Mouse (Mus musculus) midbrain, embryonic 14.5 days (tissue): ENCODE data around the gene Gpr25. TPM values are rescaled to one million over a fixed set of nuclear protein-coding genes. Genes with fewer than 3 reads are reported as not detected.

Experiments
- ATAC-seq: fragments of 200-750 bp; cut with Nextera tagmentation; 2 replicates; pipeline ENCODE4 v1.8.0; 2017; ENCODE audit warnings: moderate number of reproducible peaks, moderate library complexity; ENCODE audit not compliant: low FRiP score, low TSS enrichment
- DNase-seq: peaks from one replicate; pipeline ENCODE4 v3.0.0-alpha.2; 2015
- H3K27ac ChIP-seq: fragments of 300-500 bp; sonication (generic); replicated peaks from 2 replicates; pipeline ENCODE4 v1.5.1; 2014; ENCODE audit warnings: mild to moderate bottlenecking, low read depth, low read length, moderate library complexity
- H3K27me3 ChIP-seq: fragments of 300-500 bp; sonication (generic); 2 replicates; pipeline ENCODE4 v1.6.1; 2014; ENCODE audit warnings: low read length, control low read depth, mixed read lengths; ENCODE audit not compliant: control insufficient read depth, insufficient read depth
- H3K36me3 ChIP-seq: fragments of 300-500 bp; sonication (generic); 2 replicates; pipeline ENCODE4 v1.6.1; 2014; ENCODE audit warnings: low read length, control low read depth; ENCODE audit not compliant: control insufficient read depth, insufficient read depth
- H3K4me1 ChIP-seq: fragments of 300-500 bp; sonication (generic); 2 replicates; pipeline ENCODE4 v1.6.1; 2014; ENCODE audit warnings: mild to moderate bottlenecking, antibody characterized with exemption, low read length, control low read depth; ENCODE audit not compliant: control insufficient read depth, insufficient read depth
- H3K4me2 ChIP-seq: fragments of 300-500 bp; sonication (generic); 2 replicates; pipeline ENCODE4 v1.6.1; 2014; ENCODE audit warnings: mild to moderate bottlenecking, low read length, moderate library complexity
- H3K4me3 ChIP-seq: fragments of 300-500 bp; sonication (generic); replicated peaks from 2 replicates; pipeline ENCODE4 v1.5.1; 2014; ENCODE audit warnings: low read depth, low read length
- H3K9ac ChIP-seq: fragments of 300-500 bp; sonication (generic); replicated peaks from 2 replicates; pipeline ENCODE4 v1.6.1; 2014; ENCODE audit warnings: mild to moderate bottlenecking, low read length, moderate library complexity
- H3K9me3 ChIP-seq: fragments of 300-500 bp; sonication (generic); 2 replicates; pipeline ENCODE4 v1.6.1; 2016; ENCODE audit warnings: low read length, control low read depth, mixed read lengths; ENCODE audit not compliant: control insufficient read depth
- WGBS: fragments of 180-500 bp; shearing (Covaris S2); extraction: QIAGEN DNeasy Blood & Tissue Kit; methylation state at CpG from one replicate; pipeline ENCODE4 v1.1.7; 2014; 5-methylcytosine and 5-hydroxymethylcytosine counted together
- polyA plus RNA-seq: library from polyadenylated mRNA; unstranded; fragments of >200 nt; fragmentation: Nextera tagmentation; extraction: Ambion mirVana; gene quantifications from 2 replicates; pipeline ENCODE4 v1.2.1, GENCODE M21; 2014

Gene Gpr25
- polyA plus RNA-seq, 1 experiment from 2014 or later = not detected

GRCm38 (mm10) chr1:136259893-136260634, 609 bp downstream of the Gpr25 start:
- H3K4me3 ChIP-seq = peak overlapping the region; percentile 51
- no peaks in the 10 kb centered on the region for H3K36me3 ChIP-seq
- WGBS = 1% methylated on average over 95 of the region's 95 CpGs
- ATAC-seq = peak; percentile 82
- no peaks in the 10 kb centered on the region for H3K9me3 ChIP-seq
- peak overlapping the region; percentile 86 for H3K4me2 ChIP-seq
- peaks cover 62% of the 10 kb centered on the region for H3K27me3 ChIP-seq
- H3K27ac ChIP-seq = peak overlapping the region; percentile 49
- DNase-seq = peak; percentile 90
- H3K9ac ChIP-seq = peak overlapping the region; percentile 66
- peaks cover 7% of the 10 kb centered on the region for H3K4me1 ChIP-seq

GRCm38 (mm10) chr1:136259543-136259892, 1.2 kb downstream of the Gpr25 start:
- H3K4me2 ChIP-seq = peak overlapping the region; percentile 86
- no peaks in the 10 kb centered on the region for H3K36me3 ChIP-seq
- peak overlapping the region; percentile 66 for H3K9ac ChIP-seq
- ATAC-seq = no peak
- H3K27ac ChIP-seq = no peak overlapping the region
- no peak for DNase-seq
- peak overlapping the region; percentile 51 for H3K4me3 ChIP-seq
- no peaks in the 10 kb centered on the region for H3K9me3 ChIP-seq
- H3K4me1 ChIP-seq = peaks cover 7% of the 10 kb centered on the region
- 3% methylated on average over 16 of the region's 16 CpGs for WGBS
- H3K27me3 ChIP-seq = peaks cover 62% of the 10 kb centered on the region

- Histone ChIP-seq H3K4me3 (no peak overlapping the region), H3K36me3 (no peaks in the 10 kb centered on the region), H3K27me3 (peaks cover 61% of the 10 kb centered on the region), H3K4me1 (peaks cover 7% of the 10 kb centered on the region), H3K27ac (no peak overlapping the region), H3K9me3 (no peaks in the 10 kb centered on the region), H3K9ac (no peak overlapping the region), H3K4me2 (no peak overlapping the region)
- no peak for ATAC-seq
- 70% methylated on average over 9 of the region's 9 CpGs for WGBS
- DNase-seq = no peak
These were observed 2.2 kb downstream of the Gpr25 start for GRCm38 (mm10) chr1:136258495-136258894.

GRCm38 (mm10) chr1:136255657-136256056, 5.0 kb downstream of the Gpr25 start:
- Histone ChIP-seq H3K27ac (no peak overlapping the region), H3K4me2 (no peak overlapping the region), H3K36me3 (no peaks in the 10 kb centered on the region), H3K4me1 (peaks cover 7% of the 10 kb centered on the region), H3K9me3 (no peaks in the 10 kb centered on the region), H3K4me3 (no peak overlapping the region), H3K9ac (no peak overlapping the region), H3K27me3 (peaks cover 33% of the 10 kb centered on the region)
- WGBS = 53% methylated on average over 8 of the region's 8 CpGs
- ATAC-seq (no peak), DNase-seq (no peak)

- H3K4me1 ChIP-seq = peaks cover 7% of the 10 kb centered on the region
- peaks cover 29% of the 10 kb centered on the region for H3K27me3 ChIP-seq
- no peak overlapping the region for H3K27ac ChIP-seq
- no peak for ATAC-seq
- no peak overlapping the region for H3K4me2 ChIP-seq
- no peaks in the 10 kb centered on the region for H3K9me3 ChIP-seq
- H3K4me3 ChIP-seq = no peak overlapping the region
- DNase-seq = no peak
- no peak overlapping the region for H3K9ac ChIP-seq
- WGBS = 37% methylated on average over 6 of the region's 6 CpGs
- no peaks in the 10 kb centered on the region for H3K36me3 ChIP-seq
These were observed 5.5 kb downstream of the Gpr25 start for GRCm38 (mm10) chr1:136255174-136255573.

DNA sequence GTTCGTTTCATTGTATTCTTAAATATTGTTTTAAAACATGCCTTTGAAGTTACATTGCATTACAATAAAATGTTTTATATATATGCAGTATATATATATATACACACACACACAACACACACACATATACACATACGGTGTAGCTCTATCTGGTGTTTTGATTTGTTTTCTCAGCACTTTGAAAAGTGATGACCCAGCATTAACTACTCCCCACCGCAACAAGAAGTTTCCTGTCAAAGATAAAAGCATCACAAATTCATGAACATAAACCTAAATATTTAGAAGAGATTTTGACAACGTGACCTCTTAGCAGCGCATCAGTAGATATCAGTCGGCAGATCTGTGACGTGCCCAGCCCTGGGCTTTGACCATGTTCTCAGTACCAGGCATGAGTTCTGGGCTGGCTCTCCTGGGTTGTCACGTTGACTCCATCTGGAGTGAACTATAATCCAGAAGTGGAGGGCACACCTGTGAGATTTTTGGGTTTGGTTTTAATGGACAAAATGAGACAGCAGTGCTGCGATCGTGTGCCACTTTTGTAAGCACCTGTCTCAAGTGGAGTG, 6.1 kb downstream of the Gpr25 start:
- 86% methylated on average over 10 of the region's 10 CpGs for WGBS
- H3K4me3 ChIP-seq = no peak overlapping the region

GRCm38 (mm10) chr1:136253472-136253871, 7.2 kb downstream of the Gpr25 start:
- Histone ChIP-seq H3K4me1 (no peaks in the 10 kb centered on the region), H3K36me3 (no peaks in the 10 kb centered on the region), H3K4me3 (no peak overlapping the region), H3K4me2 (no peak overlapping the region), H3K9me3 (no peaks in the 10 kb centered on the region), H3K9ac (no peak overlapping the region), H3K27ac (no peak overlapping the region), H3K27me3 (peaks cover 12% of the 10 kb centered on the region; the same call in 1 of the 2 replicates)
- ATAC-seq = no peak
- 46% methylated on average over 2 of the region's 2 CpGs for WGBS
- no peak for DNase-seq

More for the DNA sequence above, 6.1 kb downstream of the Gpr25 start:
- H3K36me3 ChIP-seq = no peaks in the 10 kb centered on the region
- no peak overlapping the region for H3K9ac ChIP-seq
- peaks cover 24% of the 10 kb centered on the region for H3K27me3 ChIP-seq
- H3K9me3 ChIP-seq = no peaks in the 10 kb centered on the region
- DNase-seq (no peak), ATAC-seq (no peak)
- no peak overlapping the region for H3K27ac ChIP-seq
- peaks cover 3% of the 10 kb centered on the region for H3K4me1 ChIP-seq
- no peak overlapping the region for H3K4me2 ChIP-seq

GRCm38 (mm10) chr1:136249662-136250061, 11.0 kb downstream of the Gpr25 start:
- ATAC-seq = no peak
- H3K9me3 ChIP-seq = no peaks in the 10 kb centered on the region
- no peak overlapping the region for H3K27ac ChIP-seq
- H3K9ac ChIP-seq = no peak overlapping the region
- DNase-seq = no peak
- H3K4me1 ChIP-seq = no peaks in the 10 kb centered on the region
- H3K27me3 ChIP-seq = no peaks in the 10 kb centered on the region
- 74% methylated on average over 5 of the region's 5 CpGs for WGBS
- no peaks in the 10 kb centered on the region for H3K36me3 ChIP-seq
- no peak overlapping the region for H3K4me2 ChIP-seq
- no peak overlapping the region for H3K4me3 ChIP-seq

DNA sequence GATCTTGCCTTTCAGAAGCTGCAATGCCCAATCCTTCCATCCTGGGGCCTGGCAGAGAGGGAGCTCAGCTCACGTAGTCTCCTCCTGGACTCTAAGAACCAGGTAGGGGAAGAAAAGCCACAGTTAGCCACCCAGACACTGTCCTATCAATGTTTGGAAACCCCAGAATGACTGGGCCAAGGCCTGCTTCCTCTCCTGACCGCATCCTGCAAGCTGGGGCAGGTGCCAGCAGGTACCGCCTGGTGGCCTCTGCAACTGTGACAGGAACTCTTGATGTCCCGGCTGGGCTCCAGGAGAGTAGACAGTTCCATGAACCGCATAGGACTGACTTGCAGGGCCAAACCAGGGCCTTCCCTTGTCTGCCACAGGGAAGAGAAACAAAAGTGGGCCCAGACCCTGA, 13.3 kb downstream of the Gpr25 start:
- Histone ChIP-seq H3K27ac (no peak overlapping the region), H3K27me3 (no peaks in the 10 kb centered on the region), H3K36me3 (no peaks in the 10 kb centered on the region), H3K4me2 (no peak overlapping the region), H3K9ac (no peak overlapping the region), H3K4me3 (no peak overlapping the region), H3K4me1 (no peaks in the 10 kb centered on the region), H3K9me3 (no peaks in the 10 kb centered on the region)
- no peak for DNase-seq
- no peak for ATAC-seq
- WGBS = 92% methylated on average over 5 of the region's 5 CpGs
